Mouse (Mus musculus) fat pad, adult 2 months (tissue): ENCODE data around the gene Calcoco1.

Experiments
- DNase-seq: peaks from one replicate; pipeline ENCODE4 v3.0.0-alpha.2; 2011; ENCODE audit warnings: low read depth, low spot score; ENCODE audit errors: extremely low read depth

Calcoco1 gene

DNA sequence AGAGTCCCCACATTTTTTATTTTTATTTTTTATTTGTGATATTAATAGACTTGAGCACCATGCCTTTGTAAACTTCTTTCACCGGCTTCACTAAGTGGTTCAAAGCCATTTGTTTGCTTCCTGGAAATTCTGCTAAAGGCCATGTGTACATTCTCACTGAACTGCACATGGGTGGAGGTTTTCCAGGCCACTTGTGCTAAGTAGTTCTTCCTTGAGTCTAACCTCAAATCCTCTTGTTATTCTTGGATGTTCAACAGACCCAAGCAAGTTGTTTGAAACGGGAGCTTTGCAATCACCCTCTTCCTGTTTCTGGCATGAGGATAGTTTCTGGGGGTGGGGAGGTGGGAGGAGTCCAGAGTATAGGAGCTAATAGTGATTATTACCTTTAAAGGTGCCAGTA is 16.5 kb upstream of the Calcoco1 start:
- no peak for DNase-seq

DNA sequence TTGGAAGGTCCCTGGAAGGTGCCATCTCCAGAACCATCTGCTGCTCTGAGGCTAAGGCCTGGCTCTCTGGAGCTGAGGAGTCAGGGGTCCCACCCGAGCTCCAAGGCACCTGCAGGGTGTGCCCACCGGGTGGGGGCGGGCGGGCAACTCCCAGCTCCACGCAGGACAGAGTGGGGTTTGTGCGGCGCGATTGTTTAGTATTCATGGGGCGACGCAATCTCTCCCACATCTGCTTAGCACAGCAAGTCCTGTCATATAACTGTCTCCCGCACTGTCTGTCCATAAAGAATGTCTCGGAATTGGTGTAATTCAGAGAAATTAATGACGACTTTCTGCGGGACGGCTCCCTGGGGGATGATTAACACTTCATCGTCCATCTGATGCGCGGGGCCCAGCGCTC is 15.1 kb upstream of the Calcoco1 start:
- DNase-seq, result no peak

DNA sequence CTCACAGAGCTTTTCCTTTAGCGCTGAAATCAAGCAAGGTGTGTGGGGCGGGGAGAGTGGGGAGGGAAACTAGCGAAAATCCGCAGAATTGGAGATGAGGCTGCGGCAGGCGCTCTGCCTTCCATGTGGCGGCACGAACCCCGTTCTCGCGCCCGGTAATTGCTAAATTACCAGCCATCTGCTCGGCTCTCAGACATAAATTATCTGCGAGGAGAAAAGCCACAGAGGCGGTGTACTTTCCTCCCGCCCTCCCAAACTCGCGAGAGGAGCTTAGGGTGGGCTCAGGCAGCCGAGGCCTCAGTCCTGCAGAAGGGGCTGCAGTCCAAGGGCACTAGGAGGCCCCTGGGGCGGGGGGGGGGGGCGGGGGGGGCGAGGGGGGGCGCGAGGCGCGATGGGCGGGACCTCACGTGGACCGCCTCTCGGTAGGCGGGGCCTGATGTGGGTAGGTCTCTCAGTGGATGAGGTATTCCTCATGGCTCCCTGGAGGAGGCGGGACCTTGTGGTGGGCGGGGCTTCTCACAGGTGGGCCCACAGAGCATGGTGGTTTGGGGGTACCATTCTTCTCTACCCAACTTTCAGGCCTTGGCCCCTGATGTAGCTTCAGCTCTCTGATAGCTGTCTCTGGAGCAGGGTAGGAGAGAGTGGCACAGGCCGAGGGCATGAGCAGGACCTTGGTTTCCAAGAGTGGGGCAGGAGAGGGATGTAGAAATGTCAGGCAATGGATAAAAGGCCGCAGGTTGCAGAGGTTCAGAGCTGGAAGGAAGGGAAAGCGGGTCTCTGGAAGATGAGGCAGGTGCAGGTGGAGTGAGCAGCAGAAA is 14.4 kb upstream of the Calcoco1 start:
- DNase-seq, result no peak

GRCm38 (mm10) chr15:102735031-102735430 is 13.1 kb upstream of the Calcoco1 start:
- DNase-seq, result no peak

- no peak for DNase-seq
These were observed 12.0 kb upstream of the Calcoco1 start for GRCm38 (mm10) chr15:102733759-102734531.

GRCm38 (mm10) chr15:102733233-102733632 is 11.3 kb upstream of the Calcoco1 start:
- no peak for DNase-seq

DNA sequence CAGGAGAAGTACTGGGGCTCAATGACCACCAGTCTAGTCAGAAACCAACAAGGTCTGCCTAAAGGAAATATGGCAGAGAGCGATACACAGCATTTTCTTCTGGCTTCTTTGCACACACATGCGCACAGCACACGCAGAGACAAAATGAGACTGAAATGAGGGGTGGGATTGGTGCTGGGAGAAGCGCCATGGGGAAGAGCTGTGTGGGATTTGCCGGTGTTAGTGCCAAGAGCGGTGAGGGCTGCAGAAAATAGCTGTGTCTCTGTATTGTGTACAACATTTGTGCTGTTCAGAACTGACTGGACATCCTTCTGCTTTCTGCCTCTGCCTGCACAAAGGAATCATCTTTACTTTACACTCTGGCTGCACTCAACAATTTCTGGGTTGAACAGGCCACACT is 10.4 kb upstream of the Calcoco1 start:
- DNase-seq, result no peak

GRCm38 (mm10) chr15:102727951-102728350 is 6.0 kb upstream of the Calcoco1 start:
- DNase-seq, result no peak

DNA sequence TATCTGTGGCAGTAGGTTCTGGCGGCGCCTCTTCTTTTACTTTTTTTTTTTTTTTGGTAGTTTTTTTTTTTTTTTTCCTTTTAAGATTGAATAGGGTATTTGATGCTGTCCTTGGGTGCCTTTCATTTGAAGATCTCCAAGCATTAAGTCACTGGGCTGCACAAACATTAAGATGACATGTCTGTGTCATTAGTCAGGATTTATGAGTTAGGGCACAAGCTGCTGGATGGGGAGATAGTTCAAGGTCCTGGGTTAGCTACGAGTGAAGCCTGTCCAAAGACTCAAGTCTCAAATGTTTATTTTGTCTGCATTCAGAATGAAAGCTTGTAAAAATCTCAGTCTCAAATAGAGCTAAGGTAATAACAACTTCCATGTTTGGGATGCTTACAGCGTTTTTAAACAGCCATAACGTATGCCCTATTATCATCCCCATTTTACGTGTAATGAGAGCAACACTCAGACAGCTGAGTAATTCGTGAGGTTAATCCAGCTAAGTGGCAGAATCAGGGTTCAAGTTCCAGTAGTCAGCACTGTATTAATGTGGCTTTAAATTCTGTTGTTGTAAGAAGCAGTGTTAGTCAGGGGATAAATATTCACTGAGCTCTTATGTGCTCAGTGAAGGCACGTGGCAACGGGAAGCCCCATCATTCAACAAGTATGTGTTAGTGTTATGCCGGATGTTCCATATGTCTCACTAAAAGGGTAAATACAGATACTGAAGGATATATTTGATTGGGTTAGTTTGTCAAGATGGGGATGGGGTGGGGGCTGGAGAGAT is 1.6 kb upstream of the Calcoco1 start:
- DNase-seq, result no peak

GRCm38 (mm10) chr15:102722500-102722931 is 538 bp upstream of the Calcoco1 start:
- DNase-seq, result no peak

GRCm38 (mm10) chr15:102721016-102721898 is 721 bp downstream of the Calcoco1 start:
- DNase-seq, result no peak

- no peak for DNase-seq
These were observed 5.8 kb downstream of the Calcoco1 start for GRCm38 (mm10) chr15:102716132-102716531.

- no peak for DNase-seq
These were observed 14.2 kb downstream of the Calcoco1 start for GRCm38 (mm10) chr15:102707736-102708269.

GRCm38 (mm10) chr15:102705923-102706503 is 16.0 kb downstream of the Calcoco1 start:
- DNase-seq, result no peak

GRCm38 (mm10) chr15:102705226-102705894 is 16.6 kb downstream of the Calcoco1 start:
- no peak for DNase-seq

GRCm38 (mm10) chr15:102704806-102705205 is 17.2 kb downstream of the Calcoco1 start:
- DNase-seq, result no peak

DNA sequence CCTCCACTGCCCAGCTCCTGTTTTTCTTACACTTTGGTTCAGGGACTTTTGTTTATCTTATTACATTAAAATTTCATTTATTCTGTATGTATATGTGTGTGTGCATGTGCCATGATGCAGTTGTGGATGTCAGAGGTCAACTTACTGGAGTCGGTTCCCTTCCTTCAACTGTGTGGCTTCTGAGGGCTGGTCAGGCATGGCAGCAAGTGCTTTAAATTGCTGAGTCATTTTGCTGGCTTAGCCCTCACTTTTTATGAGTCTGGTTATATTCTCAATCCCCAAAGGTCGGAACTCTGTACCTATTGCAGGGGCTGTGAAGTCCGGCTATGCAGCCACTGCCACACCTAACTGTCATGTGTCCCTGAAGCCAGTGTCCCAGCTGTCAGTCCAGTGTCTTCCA is 19.0 kb downstream of the Calcoco1 start:
- no peak for DNase-seq

DNA sequence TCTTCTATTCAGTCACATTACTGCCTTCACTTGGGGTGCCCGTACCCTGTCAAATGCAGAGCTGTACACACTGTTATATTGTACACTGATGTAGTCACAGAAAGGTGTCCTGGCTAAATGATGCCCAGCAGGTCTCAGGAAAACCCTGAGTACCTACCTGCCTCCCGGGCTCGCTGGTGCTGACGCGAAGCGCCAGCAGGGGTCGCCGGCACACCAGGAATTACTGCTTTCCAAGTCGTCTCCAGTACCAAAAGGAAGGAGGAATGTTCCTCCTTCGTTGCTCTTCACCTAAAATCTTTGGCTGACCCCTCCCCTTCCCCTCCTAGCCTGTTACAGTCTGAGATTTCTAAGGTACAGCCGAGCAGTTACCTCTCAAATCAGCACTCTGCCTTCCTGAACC is 23.8 kb downstream of the Calcoco1 start:
- no peak for DNase-seq

GRCm38 (mm10) chr15:102696899-102697298 is 25.1 kb downstream of the Calcoco1 start:
- no peak for DNase-seq
